Mouse (Mus musculus): ENCODE measurements around the gene Xab2.
A peak's percentile ranks its signal among the peaks of the same experiment; 100 is the strongest.

Gene Xab2

GRCm38 (mm10) chr8:3609816-3610150, 11.3 kb downstream of the Xab2 start:
- DNase-seq (ENCODE audit: low read depth, low spot score), result no peak

GRCm38 (mm10) chr8:3609046-3609815, 11.9 kb downstream of the Xab2 start:
- DNase-seq (ENCODE audit: low read depth, low spot score), result no peak

- no peak for DNase-seq (ENCODE audit: low read depth, low spot score)
Observed at GRCm38 (mm10) chr8:3607822-3608221, 13.3 kb downstream of the Xab2 start.

- DNase-seq (ENCODE audit: low read depth, low spot score), result no peak
Observed at GRCm38 (mm10) chr8:3606593-3606992, 14.5 kb downstream of the Xab2 start.

GRCm38 (mm10) chr8:3603439-3603838, 17.7 kb downstream of the Xab2 start:
- DNase-seq (ENCODE audit: low read depth, low spot score), result no peak

DNA sequence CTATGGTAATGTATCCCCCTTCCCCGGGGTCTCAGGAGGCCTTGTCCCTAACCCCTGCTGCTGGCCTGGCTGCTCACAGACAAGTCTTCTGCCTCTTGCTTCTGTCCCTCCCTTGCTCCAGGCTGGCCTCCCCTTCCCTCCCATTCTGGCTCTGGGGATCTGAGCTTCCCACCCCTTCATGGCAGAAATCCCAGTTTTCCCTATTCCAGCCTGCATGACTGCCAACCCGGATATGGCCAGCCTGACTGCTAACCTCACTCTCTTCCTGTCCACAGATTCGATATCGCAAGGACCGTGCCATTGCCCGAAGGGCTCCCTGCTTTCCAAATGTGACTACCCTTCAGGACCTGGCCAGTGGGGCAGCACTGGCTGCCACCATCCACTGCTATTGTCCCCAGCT, 20.7 kb downstream of the Xab2 start:
- no peak for DNase-seq (ENCODE audit: low read depth, low spot score)

- DNase-seq (ENCODE audit: low read depth, low spot score), result peak; percentile 78
Observed at GRCm38 (mm10) chr8:3599219-3599618, 21.9 kb downstream of the Xab2 start.

DNA sequence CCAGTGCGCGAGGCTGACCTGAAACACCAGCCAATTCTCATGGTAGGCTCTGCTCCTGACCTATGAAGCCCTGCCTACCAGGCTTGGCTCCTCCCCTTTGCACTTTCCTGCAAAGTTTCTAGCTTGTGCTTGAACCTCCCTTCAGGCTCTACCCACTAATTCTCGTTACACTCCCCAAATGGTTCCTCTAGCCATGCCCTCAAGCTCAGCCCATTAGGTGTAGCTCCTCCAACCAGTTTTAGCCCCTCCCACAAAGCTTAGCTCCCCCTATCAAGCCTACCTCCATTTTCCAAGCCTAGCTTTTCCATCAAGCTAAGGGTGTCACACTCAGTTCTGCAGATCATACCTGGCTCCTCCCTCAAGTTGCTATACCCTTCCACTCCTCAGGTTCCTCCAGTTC, 23.1 kb downstream of the Xab2 start:
- DNase-seq (ENCODE audit: low read depth, low spot score), result peak; percentile 96

GRCm38 (mm10) chr8:3594466-3594865, 26.6 kb downstream of the Xab2 start:
- no peak for DNase-seq (ENCODE audit: low read depth, low spot score)

DNA sequence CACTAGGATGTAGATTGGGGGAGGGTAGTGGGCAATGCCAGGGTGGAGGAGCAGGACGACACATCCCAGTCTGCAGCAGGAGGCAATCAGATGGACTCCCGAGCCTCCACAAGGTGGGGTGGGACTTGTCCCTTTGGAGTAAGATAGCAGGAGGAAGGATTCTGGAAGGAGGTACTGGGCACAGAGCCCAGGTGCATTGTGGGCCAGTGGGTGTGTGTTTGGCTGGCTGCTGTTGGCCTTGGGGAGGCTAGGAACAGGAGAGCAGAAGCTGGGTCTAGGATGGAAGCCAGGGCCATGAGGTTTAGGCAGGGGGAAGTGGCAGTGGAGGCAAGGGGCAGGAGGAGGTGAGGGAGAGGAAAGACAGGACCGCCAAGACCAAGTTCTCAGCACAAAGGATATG, 27.6 kb downstream of the Xab2 start:
- no peak for DNase-seq (ENCODE audit: low read depth, low spot score)

GRCm38 (mm10) chr8:3588258-3588633, 32.9 kb downstream of the Xab2 start:
- peak; percentile 49 for DNase-seq (ENCODE audit: low read depth, low spot score)

- DNase-seq (ENCODE audit: low read depth, low spot score), result peak; percentile 87
Observed at GRCm38 (mm10) chr8:3587391-3588257, 33.5 kb downstream of the Xab2 start.

GRCm38 (mm10) chr8:3586993-3587390, 34.1 kb downstream of the Xab2 start, which contains the start of gene Camsap3:
Gene Camsap3 (plus strand): TSS chr8:3587293.
- no peak for DNase-seq (ENCODE audit: low read depth, low spot score)

- DNase-seq (ENCODE audit: low read depth, low spot score), result no peak
Observed at GRCm38 (mm10) chr8:3586452-3586851, 34.7 kb downstream of the Xab2 start.

- peak; percentile 89 for DNase-seq (ENCODE audit: low read depth, low spot score)
Observed at GRCm38 (mm10) chr8:3581961-3582360, 39.2 kb downstream of the Xab2 start.

- DNase-seq (ENCODE audit: low read depth, low spot score), result no peak
Observed at GRCm38 (mm10) chr8:3579390-3580364, 41.4 kb downstream of the Xab2 start.

DNA sequence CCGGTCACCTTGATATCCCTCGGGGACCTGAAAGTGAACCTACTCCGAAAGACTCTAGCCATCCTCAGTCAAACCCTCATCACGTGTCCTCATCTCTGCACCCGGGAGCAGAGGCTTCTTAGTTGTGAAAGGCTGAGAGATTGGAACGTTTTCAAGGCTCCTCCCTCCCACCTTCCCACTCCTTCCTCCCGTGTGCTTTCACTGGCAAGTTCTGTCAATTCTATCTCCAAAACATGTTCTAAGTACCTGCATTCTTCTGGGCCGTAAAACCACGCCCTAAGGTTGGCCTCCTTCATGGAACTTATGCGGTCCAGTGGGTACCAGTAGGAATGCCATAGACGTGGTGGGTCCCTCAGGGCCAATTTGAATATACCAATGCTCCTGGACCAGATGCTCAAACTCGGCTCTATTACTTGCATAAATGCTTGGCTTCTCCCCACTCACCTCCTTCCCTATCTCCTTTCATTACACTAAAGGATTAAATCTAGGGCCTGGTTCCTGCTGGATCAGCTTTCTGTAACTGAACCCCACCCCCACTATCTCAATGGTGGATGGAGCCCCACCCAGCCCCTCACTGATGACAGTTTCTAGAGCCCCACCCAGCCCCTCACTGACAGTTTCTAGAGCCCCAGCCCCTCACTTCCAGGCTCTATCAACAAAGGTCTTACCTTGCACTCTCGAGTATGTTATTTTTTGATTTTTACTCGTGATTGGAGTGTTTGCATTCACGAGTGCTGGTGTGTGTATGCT, 44.7 kb downstream of the Xab2 start:
- DNase-seq (ENCODE audit: low read depth, low spot score), result peak; percentile 57

GRCm38 (mm10) chr8:3574546-3574945, 46.6 kb downstream of the Xab2 start:
- DNase-seq (ENCODE audit: low read depth, low spot score), result peak; percentile 61

DNA sequence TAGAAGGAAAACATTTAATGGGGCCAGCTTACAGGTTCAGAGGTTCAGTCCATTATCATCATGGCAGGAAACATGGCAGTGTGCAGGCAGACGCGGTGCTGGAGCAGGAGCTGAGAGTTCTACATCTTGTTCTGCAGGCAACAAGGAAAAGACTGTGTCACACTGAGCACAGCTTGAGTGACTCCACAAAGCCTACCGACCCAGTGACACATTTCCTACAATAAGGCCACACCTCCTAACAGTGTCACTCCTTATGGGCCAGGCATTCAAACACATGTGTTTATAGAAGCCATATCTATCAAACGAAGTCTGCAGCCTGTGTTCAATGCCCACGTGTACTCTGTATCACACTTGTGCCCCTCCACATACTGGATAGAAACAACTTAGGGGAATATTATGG, 51.3 kb downstream of the Xab2 start:
- DNase-seq (ENCODE audit: low read depth, low spot score), result no peak

GRCm38 (mm10) chr8:3568378-3568777, 52.7 kb downstream of the Xab2 start:
- DNase-seq (ENCODE audit: low read depth, low spot score), result no peak

Data from R1 (cell line).